Mouse (Mus musculus) kidney, embryonic 14.5 days (tissue): ENCODE data around the gene Pbx2. TPM values are rescaled to one million over a fixed set of nuclear protein-coding genes. Genes with fewer than 3 reads are reported as not detected.

Experiments used
- ATAC-seq: fragments of 200-750 bp; cut with Nextera tagmentation; 2 replicates; pipeline ENCODE4 v1.8.0; 2017; ENCODE audit warnings: moderate number of reproducible peaks, mild to moderate bottlenecking, moderate TSS enrichment, moderate library complexity; ENCODE audit not compliant: low FRiP score, low TSS enrichment
- H3K27ac ChIP-seq: fragments of 300-500 bp; sonication (generic); 2 replicates; pipeline ENCODE4 v1.5.1; 2014; ENCODE audit warnings: low read depth, mild to moderate bottlenecking, low read length, moderate library complexity, mixed read lengths
- H3K27me3 ChIP-seq: fragments of 300-500 bp; sonication (generic); 2 replicates; pipeline ENCODE4 v1.6.1; 2014; ENCODE audit warnings: mild to moderate bottlenecking, low read length; ENCODE audit not compliant: control insufficient read depth, insufficient read depth
- H3K36me3 ChIP-seq: fragments of 300-500 bp; sonication (generic); 2 replicates; pipeline ENCODE4 v1.6.1; 2014; ENCODE audit warnings: low read length, mixed read lengths; ENCODE audit not compliant: control insufficient read depth, insufficient read depth
- H3K4me1 ChIP-seq: fragments of 300-500 bp; sonication (generic); 2 replicates; pipeline ENCODE4 v1.6.1; 2014; ENCODE audit warnings: low read length, mixed read lengths; ENCODE audit not compliant: control insufficient read depth, insufficient read depth
- H3K4me2 ChIP-seq: fragments of 300-500 bp; sonication (generic); replicated peaks from 2 replicates; pipeline ENCODE4 v1.6.1; 2014; ENCODE audit warnings: low read depth, mild to moderate bottlenecking, low read length
- H3K4me3 ChIP-seq: fragments of 300-500 bp; sonication (generic); 2 replicates; pipeline ENCODE4 v1.5.1; 2014; ENCODE audit warnings: mild to moderate bottlenecking, low read length
- H3K9ac ChIP-seq: fragments of 300-500 bp; sonication (generic); 2 replicates; pipeline ENCODE4 v1.6.1; 2014; ENCODE audit warnings: low read depth, mild to moderate bottlenecking, low read length, moderate library complexity
- H3K9me3 ChIP-seq: fragments of 300-500 bp; sonication (generic); 2 replicates; pipeline ENCODE4 v1.6.1; 2016; ENCODE audit warnings: low read length; ENCODE audit not compliant: control insufficient read depth
- WGBS: fragments of 180-500 bp; shearing (Covaris S2); extraction: QIAGEN DNeasy Blood & Tissue Kit; methylation state at CpG from one replicate; pipeline ENCODE4 v1.1.7; 2014; 5-methylcytosine and 5-hydroxymethylcytosine counted together
- polyA plus RNA-seq: library from polyadenylated mRNA; unstranded; fragments of >200 nt; fragmentation: Nextera tagmentation; extraction: Ambion mirVana; gene quantifications from 2 replicates; pipeline ENCODE4 v1.2.1, GENCODE M21; 2014

Gene Pbx2
- polyA plus RNA-seq, 1 experiment from 2014 or later: 17.8 TPM

DNA sequence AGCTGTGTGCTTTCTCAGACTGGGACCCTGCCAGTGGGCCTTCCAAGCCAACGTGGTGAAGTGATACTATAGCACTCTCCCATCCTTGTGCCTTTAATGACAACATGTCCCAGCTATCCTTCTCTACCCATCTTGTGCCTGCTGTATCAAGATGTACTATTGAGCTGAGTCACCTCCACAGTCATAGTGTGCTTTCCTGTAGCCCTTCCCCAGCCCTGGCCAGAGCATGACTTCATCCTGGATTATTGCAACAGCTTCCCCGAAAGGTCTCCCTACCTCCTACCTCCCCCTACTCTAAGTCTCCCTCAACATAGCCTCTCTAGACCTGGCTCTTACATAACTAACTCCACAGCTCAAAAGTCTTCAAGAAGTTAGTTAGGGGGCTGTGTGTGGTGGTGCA, 44.6 kb downstream of the Pbx2 start:
- Histone ChIP-seq H3K4me3 (no peak overlapping the region), H3K36me3 (no peaks in the 10 kb centered on the region), H3K27ac (no peak overlapping the region), H3K9ac (no peak overlapping the region), H3K27me3 (peaks cover 11% of the 10 kb centered on the region), H3K9me3 (no peaks in the 10 kb centered on the region), H3K4me1 (peaks cover 21% of the 10 kb centered on the region), H3K4me2 (no peak overlapping the region)
- WGBS: 76% methylated on average over 2 of the region's 2 CpGs
- ATAC-seq: no peak

GRCm38 (mm10) chr17:34637459-34637858, 46.4 kb downstream of the Pbx2 start:
- H3K4me2 ChIP-seq: no peak overlapping the region
- H3K4me1 ChIP-seq: peaks cover 15% of the 10 kb centered on the region; the same call in 1 of the 2 replicates
- no peak for ATAC-seq
- no peak overlapping the region for H3K4me3 ChIP-seq
- no peak overlapping the region for H3K27ac ChIP-seq
- H3K27me3 ChIP-seq: no peaks in the 10 kb centered on the region
- H3K9ac ChIP-seq: no peak overlapping the region
- no peaks in the 10 kb centered on the region for H3K9me3 ChIP-seq
- WGBS: 67% methylated on average over 3 of the region's 3 CpGs
- no peaks in the 10 kb centered on the region for H3K36me3 ChIP-seq

DNA sequence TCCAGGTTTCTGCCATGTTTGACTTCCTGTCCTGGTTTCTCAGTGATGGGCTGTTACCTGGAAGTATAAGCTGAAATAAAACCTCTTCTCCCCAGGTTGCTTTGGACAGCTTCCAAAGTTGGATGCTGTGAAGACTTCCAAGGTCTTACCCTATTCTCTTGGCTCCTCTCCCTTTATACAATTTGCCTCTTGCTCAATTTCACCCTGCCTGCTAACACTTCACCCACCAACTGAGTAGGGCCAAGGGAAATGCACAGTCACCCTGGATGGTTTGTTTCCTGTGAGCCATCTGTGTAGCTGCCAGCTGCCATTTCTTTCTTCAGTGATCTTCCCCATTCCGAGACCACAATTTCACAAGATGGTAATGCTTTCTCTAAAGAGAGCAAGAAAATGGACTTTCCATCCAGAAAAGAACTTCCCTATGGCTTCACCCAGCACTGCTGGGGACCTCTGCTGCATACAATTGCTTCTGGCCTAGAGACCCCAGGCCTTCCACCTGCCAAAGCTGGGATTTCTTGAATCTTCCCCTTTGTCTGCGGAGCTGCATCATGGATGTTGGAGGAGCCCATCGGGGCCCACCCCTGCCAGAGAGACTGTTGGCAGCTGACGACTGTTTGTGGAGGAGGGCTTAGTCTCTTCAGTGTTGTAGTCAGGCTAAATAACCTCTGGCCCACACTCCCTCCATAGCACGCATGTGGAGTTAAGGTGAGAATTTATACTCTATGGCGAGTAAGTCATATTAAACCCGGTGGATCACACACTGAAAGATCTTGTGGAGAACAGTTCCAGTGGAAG, 48.6 kb downstream of the Pbx2 start:
- Histone ChIP-seq H3K27me3 (no peaks in the 10 kb centered on the region), H3K36me3 (no peaks in the 10 kb centered on the region), H3K4me1 (peaks cover 15% of the 10 kb centered on the region; the same call in 1 of the 2 replicates), H3K27ac (no peak overlapping the region), H3K4me2 (no peak overlapping the region), H3K9me3 (no peaks in the 10 kb centered on the region), H3K9ac (no peak overlapping the region), H3K4me3 (no peak overlapping the region)
- WGBS: 73% methylated on average over 7 of the region's 7 CpGs
- ATAC-seq: no peak

DNA sequence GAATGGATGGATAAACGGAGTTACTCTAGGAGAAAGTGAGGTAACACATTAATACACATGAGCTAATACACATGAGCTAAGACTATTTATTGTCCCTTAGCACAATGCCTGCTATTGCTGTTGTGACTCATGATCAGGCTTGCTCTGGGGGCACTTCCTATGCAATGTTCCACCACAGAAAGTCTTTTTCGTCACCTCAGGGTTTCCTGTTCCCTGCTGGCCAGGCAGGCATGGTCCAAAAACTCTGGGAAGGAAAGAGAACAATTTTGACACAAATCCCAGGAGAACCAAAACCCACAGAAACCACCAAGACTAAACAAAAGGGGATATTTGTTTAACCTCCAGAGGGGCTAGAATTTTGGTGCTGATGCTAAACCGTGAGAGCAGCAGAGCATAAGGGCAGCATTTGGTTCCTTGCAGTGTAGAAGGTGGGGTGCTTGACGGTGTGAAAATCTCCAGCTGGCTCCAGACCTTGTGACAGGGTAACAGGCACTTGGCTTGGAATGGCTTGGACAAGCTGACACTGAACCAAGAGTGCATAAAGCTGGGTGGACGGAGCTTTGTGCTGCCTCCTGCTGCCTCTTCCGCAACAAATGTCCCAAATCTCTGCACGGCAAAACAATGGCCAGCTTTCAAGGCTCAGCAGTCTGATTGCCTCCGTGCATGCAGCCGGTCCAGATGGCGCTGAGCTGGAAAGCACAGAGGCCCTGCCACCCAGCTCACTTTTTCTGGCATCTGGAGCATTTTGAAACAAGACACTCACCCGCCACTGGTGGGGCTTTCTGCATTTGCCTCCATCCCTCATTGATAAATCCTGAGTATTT, 49.9 kb downstream of the Pbx2 start:
- peaks cover 15% of the 10 kb centered on the region; the same call in 1 of the 2 replicates for H3K4me1 ChIP-seq
- H3K9ac ChIP-seq: peak overlapping the region; percentile 28; the same call in 1 of the 2 replicates
- no peaks in the 10 kb centered on the region for H3K27me3 ChIP-seq
- H3K27ac ChIP-seq: peak overlapping the region; percentile 73; the same call in 1 of the 2 replicates
- peak overlapping the region; percentile 22 for H3K4me2 ChIP-seq
- H3K9me3 ChIP-seq: no peaks in the 10 kb centered on the region
- H3K36me3 ChIP-seq: 0 out of 2 replicates have a peak, but pooled peaks cover 4% of the 10 kb centered on the region
- H3K4me3 ChIP-seq: no peak overlapping the region
- 0 out of 2 replicates have a peak, but pooled peaks have one; percentile 33 for ATAC-seq
- 13% methylated on average over 11 of the region's 11 CpGs for WGBS

DNA sequence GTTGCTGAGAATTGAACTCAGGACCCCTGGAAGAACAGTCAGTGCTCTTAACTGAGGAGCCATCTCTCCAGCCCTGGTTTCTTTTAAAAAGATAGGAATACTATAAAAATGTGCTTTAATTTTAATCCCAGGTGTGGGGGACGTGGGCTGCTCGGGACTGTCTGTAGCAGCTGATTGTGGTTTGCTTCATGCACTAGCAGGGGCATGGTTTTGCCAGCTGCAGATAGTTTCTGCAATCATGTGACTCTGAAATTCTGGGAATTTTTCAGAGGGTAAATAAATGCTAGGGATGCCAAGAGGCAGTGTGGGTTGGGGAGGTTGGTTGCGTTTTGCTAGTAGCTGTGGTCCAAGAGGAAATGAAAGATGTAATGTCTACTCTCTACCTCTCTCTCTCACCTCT, 50.9 kb downstream of the Pbx2 start:
- Histone ChIP-seq H3K27me3 (no peaks in the 10 kb centered on the region), H3K4me1 (peaks cover 21% of the 10 kb centered on the region; the same call in 1 of the 2 replicates), H3K27ac (no peak overlapping the region), H3K9ac (no peak overlapping the region), H3K9me3 (no peaks in the 10 kb centered on the region), H3K4me2 (no peak overlapping the region), H3K36me3 (0 out of 2 replicates have a peak, but pooled peaks cover 4% of the 10 kb centered on the region), H3K4me3 (no peak overlapping the region)
- ATAC-seq: no peak
- WGBS: 85% methylated on average over 3 of the region's 3 CpGs

DNA sequence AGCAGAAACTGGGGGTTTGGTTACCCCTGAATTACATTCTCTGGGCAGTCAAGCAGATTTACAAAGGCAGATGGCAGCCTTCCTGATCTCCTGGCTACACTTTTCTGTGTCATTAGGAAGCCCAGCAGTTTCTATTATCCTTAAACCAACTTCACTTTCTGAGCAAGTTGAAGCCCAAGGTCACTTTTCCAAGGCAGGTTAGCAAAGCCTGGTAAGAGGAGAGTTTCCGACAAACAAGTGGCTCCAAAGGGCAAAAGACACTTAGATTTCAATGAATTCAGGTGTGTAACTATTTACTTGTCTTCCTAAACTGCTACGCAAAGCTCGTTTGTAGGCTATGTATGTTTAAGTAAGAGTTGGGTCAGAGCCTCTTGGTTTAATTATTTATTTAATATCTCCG, 52.3 kb downstream of the Pbx2 start:
- ATAC-seq: no peak
- no peaks in the 10 kb centered on the region for H3K27me3 ChIP-seq
- no peak overlapping the region for H3K4me3 ChIP-seq
- no peak overlapping the region for H3K4me2 ChIP-seq
- 92% methylated on average over 4 of the region's 4 CpGs for WGBS
- H3K4me1 ChIP-seq: peaks cover 27% of the 10 kb centered on the region
- H3K36me3 ChIP-seq: 0 out of 2 replicates have a peak, but pooled peaks cover 4% of the 10 kb centered on the region
- no peaks in the 10 kb centered on the region for H3K9me3 ChIP-seq
- H3K9ac ChIP-seq: no peak overlapping the region
- H3K27ac ChIP-seq: no peak overlapping the region

DNA sequence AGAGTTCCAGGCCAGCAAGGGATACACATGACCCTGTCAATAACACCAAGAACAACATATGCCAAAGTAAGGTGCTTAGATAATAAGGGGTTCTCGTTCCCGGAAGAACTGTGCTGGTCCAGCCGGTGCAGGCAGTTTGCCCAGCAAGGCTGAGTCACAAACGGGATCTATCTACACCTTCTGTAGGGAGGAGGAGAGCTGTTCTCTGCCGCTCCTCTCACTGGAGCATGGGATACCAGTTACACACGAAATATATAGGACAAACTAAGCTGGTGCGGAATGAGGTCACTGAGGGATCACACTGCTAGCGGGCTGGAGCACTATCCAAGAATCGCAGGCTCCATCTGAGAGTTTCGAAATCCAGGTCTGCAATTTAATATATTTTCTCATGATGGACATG, 52.9 kb downstream of the Pbx2 start:
- no peak overlapping the region for H3K9ac ChIP-seq
- WGBS: 83% methylated on average over 10 of the region's 10 CpGs
- no peak overlapping the region for H3K4me2 ChIP-seq
- no peaks in the 10 kb centered on the region for H3K9me3 ChIP-seq
- no peak overlapping the region for H3K4me3 ChIP-seq
- H3K27me3 ChIP-seq: no peaks in the 10 kb centered on the region
- peaks cover 5% of the 10 kb centered on the region; the same call in 1 of the 2 replicates for H3K36me3 ChIP-seq
- H3K4me1 ChIP-seq: peaks cover 27% of the 10 kb centered on the region
- no peak overlapping the region for H3K27ac ChIP-seq
- ATAC-seq: no peak

GRCm38 (mm10) chr17:34644608-34645007, 53.5 kb downstream of the Pbx2 start, which contains the start of gene Fkbpl:
TSS of gene Fkbpl (plus strand) at chr17:34644764.
- peaks cover 11% of the 10 kb centered on the region; the same call in 1 of the 2 replicates for H3K36me3 ChIP-seq
- peak within 1 kb of the TSS; percentile 66 for H3K4me2 ChIP-seq
- peak within 1 kb of the TSS; percentile 67 for H3K4me3 ChIP-seq
- peak within 1 kb of the TSS; percentile 74 for H3K9ac ChIP-seq
- H3K27ac ChIP-seq: peak within 1 kb of the TSS; percentile 62; the same call in 1 of the 2 replicates
- ATAC-seq: peak; percentile 83
- peaks cover 27% of the 10 kb centered on the region for H3K4me1 ChIP-seq
- no peaks in the 10 kb centered on the region for H3K9me3 ChIP-seq
- no peaks in the 10 kb centered on the region for H3K27me3 ChIP-seq
- WGBS: under 1% methylated on average over 16 of the region's 16 CpGs
